Mouse (Mus musculus) bone marrow, adult 2 months (tissue): ENCODE data around the gene Dtl.

ENCODE experiments used
- CTCF ChIP-seq: fragments of 200-500 bp; IDR thresholded peaks from 2 replicates; pipeline ENCODE4 v1.5.1; 2011; ENCODE audit warnings: low read length, control low read depth; ENCODE audit not compliant: control insufficient read depth, insufficient read depth
- POLR2A ChIP-seq: fragments of 200-500 bp; IDR thresholded peaks from 2 replicates; pipeline ENCODE4 v1.6.1; 2011; ENCODE audit warnings: low read depth, mild to moderate bottlenecking, control low read depth, low read length, borderline replicate concordance; ENCODE audit not compliant: control insufficient read depth

DNA sequence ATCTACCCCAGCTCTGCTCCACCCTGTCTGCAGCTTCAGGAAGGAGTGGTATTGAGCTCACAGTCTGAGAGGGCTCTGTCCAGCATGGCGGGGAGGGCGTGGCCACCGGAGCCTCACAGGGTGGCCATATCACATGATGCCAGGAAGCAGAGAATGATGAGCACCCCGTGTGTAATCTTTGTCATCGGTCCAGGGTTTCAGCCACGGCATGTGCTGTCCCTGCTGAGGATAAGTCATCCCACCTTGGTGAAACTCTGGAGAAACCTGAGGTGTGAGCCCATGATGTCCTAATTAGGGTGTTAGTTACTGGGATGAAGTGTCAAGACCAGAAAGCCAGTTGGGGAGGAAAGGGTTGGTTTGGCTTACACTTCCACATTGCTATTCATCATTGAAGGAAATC lies 33.7 kb upstream of the Dtl start:
- no peak for TF ChIP-seq CTCF
- no peak for TF ChIP-seq POLR2A
